Mouse (Mus musculus): ENCODE measurements around the gene Secisbp2.

DNA sequence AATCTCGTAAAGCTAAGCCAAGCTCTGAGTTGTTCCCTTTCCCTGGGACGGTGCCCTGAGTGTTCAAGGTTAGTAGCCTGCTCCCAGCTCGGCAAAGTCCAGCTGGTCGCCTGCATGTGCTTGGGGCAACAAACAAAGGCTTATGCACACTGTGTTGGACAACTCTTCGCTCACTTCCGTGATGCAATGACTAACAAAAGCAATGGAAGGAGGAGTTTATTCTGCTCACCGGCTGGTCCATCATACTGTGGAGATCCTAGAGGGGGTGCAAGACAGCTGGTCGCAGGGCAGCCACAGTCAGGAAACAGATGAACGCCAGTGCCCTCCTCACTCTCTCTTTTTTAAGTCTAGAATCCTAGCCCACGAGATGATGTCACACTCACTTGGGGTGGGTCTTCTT, 35.7 kb upstream of the Secisbp2 start:
- TF ChIP-seq CTCF (conservative IDR thresholded peaks at IDR 0.05; ENCODE audit: insufficient read depth, insufficient read length, low read depth, low read length) = no peak
- no peak for TF ChIP-seq POLR2A (IDR thresholded peaks at IDR 0.05; ENCODE audit: low read depth, low read length)
